Mouse (Mus musculus): ENCODE data around the gene Cpvl.

- TF ChIP-seq CTCF (IDR thresholded peaks at IDR 0.05; ENCODE audit: borderline replicate concordance, insufficient read depth, low read depth, low read length) (no peak), POLR2A (IDR thresholded peaks at IDR 0.05; ENCODE audit: borderline replicate concordance, insufficient read depth, low read length) (no peak)
Measured at GRCm38 (mm10) chr6:54018861-54019260, 40.4 kb upstream of the Cpvl start.
